Mouse (Mus musculus) common myeloid progenitor, adult 5-6 weeks (primary cell): ENCODE data around the gene Pde4d. TPM values are rescaled to one million over a fixed set of nuclear protein-coding genes. Genes with fewer than 3 reads are reported as not detected.
A peak's percentile ranks its signal among the peaks of the same experiment; 100 is the strongest.

Experiments used
- ATAC-seq: replicated peaks from 2 replicates; pipeline ENCODE4 v1.8.0; 2016; ENCODE audit warnings: low read depth, mild to moderate bottlenecking, moderate TSS enrichment, inconsistent platforms; ENCODE audit not compliant: poor library complexity, severe bottlenecking
- total RNA-seq: library from RNA; stranded (forward); fragments of 200-1000, 187-1606 nt; gene quantifications from 2 replicates; pipeline ENCODE4 v1.2.3, GENCODE M21; 2017

The Pde4d gene
- total RNA-seq, 1 experiment from 2014 or later, result 35.8 TPM

DNA sequence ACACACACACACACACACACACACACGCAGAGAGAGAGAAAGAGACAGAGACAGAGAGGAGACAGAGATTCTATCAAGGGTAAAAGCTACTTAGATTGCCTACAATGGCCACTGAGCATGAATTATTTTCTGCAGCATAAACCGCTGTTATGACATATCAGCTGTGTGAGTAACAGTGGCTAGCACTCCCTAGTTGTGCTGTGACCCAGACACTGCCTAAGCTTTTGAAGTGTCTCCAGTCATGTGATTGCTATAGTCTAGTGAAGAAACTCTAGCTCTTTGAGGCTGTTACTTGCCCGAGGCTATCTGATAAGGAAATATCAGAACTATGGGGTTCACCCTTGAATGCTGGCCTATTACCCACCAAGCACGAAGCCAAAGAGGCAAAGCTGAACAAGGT lies 1058.7 kb downstream of the Pde4d start:
- ATAC-seq, result no peak

DNA sequence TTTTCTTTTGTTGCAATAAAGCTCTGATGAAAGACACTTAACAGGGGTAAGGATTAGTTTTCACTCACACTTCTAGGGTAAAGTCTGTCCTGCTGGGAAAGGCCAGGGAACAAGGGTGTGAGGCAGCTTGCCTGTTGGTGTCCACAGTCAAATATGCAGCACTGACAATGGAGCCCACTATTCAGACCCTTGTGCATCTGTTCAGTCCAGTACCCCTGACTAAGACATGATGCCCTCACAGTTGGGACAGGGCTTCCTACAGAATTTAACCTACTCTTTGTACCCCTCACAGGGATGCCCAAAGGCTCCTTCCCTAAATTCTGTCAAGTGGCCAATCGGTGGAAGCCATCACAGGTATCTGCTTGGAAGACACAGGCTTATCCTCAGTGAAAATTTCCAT lies 1068.4 kb downstream of the Pde4d start:
- no peak for ATAC-seq

DNA sequence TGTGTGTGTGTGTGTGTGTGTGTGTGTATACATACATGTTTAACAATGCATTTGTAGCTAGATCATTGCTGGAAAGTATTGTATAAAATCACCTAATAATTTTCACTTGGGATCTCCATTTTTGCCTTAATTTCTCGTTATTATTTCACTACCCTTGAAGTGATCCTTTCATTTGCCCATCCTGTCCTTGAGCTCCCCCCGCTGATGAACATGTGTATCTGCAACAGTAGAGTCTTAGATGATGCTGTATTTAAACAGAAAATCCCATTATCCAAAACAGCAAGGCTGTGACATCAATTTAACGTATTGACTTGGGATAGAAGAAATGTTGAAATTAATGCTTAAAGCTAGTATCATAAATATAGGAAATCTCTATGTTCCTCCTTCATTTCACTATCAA lies 1069.7 kb downstream of the Pde4d start:
- ATAC-seq, result peak; percentile 83

DNA sequence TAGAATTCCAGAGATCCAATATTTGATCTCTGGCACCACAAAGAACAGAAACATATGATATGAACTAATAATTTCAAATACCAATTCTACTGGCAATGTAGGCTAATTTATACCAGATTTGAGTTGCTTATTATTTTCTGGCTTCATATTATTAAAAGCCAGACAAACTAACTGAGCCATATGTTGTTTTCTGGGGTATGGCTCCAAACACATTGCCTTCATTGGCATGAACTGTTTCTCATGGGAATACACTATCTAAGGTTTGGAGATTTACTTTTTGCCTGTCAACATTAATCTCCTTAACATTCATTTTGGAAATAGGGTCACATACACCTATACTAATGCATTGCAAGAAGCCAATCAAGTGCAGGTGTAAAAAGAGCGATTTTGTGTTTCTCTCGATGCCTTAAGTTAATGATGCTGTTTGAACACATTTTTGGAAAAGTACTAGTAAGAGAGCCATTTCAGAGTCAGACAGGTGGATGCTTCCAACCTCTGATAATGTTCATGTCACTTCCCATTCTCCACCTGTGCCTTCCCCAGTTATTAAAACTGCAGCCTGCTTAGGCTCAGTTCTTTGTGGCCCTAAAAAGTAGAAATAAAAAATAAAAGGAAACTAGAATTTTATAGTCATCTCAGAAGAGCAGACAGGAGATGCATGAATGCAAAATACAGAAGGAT lies 1070.4 kb downstream of the Pde4d start:
- no peak for ATAC-seq

DNA sequence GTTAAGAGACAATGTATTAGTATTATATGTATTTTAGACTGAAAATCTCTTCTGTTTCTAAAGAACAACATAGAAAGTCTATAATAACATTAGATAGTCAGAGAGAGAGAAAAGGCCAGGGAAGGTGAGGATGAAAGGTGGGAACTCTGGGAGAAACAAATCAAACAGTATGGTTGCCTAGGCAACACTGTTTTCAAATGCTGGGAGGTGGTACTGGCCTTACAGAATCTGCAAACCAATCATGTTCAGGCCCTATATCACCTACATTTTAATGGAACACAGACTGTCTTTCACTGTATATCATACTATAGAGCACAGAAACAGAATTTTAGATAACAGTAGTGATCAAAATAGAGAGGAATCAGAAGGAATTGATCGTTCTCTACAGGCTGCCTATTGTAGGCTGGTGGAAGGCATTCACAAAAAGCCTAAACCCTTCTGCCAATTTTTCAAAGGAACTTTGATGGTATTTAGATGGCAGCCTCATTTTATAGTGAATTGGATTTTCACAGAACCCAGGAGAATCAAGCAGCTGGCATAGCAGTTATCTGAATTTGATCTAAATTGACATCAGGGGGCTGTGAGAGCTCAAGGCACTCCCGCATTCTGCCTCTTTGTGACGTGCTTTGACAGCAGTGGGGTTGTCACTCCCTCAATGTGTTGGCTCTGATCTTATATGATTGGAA lies 1084.2 kb downstream of the Pde4d start:
- no peak for ATAC-seq

DNA sequence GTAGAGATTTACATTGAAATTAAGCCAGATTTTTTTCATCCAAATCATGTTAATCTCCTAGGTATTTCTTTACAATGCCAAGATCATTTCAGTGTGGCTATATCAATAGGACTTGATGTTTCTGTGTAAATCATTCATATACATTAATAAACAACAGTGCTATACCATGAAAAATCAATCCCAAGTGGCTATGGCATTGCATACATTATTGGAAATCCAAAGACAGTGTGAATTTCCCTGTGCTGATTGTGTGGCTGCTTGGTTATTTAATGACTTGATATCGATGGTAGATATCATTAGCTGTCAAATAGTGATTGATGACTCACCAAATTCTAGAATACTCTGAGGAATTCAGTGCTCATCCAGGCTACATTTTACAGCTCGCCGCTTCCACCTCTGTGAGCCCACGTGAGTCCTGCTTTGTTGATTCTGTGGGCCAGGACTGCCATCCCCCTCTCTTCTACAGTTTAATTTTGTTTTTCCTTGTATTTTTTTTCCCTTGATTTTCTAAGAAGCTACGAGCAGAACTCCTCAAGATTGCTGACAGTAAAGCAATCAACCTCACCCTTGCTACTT lies 1085.0 kb downstream of the Pde4d start:
- no peak for ATAC-seq

DNA sequence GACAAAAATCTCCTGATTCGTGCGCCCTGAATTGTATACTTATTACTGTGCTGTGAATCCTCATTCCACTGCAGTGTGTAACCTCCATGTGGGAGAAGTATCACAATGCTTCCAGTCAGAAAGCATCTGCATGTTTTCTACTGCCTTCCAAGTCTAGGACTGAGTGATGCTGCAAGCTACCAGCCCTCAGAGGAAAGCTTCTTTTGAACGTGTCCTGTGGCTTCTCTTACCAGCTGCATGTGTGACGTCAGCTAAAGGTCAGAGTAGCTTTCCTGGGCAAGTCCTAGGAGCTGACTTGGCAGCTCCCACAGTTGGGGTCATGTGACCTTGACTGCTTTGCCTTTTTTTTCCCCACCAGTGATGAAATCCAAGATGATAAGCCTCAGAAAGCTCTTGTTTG lies 1086.9 kb downstream of the Pde4d start:
- no peak for ATAC-seq

DNA sequence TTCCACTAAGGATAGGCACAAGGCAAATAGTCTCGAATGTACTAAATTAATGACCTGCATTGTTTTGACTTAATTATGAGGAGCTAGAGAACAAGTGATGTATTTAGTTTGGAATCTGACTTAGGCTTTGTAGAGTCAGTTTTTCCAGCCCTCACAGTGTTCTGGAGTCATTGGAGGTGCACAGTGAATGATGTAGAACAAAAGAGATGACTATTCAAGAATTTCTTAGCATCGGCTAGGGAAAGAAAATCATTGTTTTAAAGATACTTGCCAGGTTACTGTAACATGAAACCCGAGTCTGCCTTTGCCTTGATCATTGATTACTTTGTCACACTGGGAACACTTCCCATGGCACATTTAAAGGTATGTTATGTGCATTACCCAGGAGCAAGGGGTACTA lies 1089.6 kb downstream of the Pde4d start:
- no peak for ATAC-seq

DNA sequence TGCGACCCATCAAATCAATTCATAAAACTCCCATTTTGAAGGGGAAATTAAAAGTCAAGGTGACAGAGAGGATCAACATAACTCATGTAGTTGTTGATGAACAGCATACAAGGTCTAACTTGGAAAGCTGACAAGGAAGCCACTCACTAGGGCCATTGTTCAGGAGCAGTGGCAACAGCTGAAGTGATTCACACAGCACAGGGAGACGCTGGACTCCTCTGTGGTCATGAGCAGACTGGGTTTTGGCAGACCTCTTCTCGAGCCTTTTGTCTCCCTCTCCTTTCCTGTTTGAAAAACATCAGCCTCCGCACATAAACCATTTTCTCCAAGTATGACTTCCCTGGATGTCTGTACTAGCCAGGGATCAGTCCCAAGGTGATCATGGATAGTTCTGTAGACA lies 1094.9 kb downstream of the Pde4d start:
- no peak for ATAC-seq

DNA sequence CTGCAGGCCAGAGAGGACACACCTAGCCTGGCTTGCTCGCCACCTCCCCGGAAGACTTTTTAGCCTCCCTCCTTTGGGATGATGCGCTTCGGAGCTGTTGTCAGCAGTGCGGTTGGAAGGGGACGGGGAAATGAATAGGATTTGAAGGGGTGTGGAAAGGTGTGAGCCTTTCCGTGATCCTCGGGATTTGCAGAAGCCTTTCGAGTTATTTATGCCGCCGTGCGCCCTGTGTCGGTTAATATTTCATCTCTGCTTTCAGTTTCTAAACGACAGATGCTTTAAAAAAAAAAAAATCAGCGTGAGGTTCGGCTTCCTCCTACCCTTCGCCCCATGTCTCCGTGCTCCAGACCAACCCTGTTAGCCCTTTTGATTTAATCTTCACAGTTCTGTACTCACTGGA lies 1096.6 kb downstream of the Pde4d start:
- peak; percentile 50 for ATAC-seq

DNA sequence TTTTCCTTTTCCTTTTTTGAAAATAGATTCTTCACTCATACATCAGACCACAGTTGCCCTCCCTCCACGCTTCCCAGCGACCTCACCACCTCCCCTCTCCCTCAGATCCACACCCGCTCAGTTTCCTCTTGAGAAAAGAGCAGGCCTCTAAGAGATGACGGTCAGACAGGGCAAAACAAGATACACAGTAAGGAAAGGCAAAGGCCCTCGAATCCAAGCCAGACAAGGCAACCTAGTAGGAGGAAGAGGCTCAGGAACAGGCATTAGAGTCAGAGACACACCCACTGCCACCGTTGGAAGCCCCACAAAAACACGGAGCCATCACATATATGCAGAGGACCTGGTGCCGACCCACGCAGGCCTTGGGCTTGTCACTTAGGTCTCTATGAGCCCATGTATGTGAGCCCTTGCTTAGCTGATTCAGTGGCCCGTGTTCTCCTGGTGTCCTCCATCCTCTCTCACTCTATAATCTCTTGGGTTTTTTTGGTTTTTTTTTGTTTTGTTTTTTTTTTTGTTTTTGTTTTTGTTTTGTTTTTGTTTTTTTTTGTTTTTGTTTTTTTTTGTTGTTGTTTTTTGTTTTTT lies 1097.3 kb downstream of the Pde4d start:
- peak; percentile 20 for ATAC-seq

DNA sequence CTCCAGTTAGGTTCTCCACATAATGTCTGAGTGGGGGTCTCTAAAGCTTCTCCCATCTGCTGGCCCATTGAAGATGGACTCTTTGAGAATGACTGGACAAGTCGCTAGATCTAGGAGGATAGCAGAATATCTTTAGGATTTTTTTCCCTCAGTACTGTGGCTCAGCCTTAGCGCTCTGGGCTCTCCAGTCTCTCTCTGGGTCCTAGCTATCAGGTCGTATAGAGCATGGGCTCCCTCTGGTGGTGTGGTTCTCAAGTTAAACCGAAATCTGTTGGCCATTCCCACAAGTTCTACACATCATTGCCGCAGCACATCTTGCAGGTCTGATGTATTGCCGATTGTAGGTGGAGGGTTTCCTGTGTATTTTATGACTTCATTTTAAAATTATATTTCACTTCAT lies 1098.0 kb downstream of the Pde4d start:
- ATAC-seq, result peak; percentile 92

DNA sequence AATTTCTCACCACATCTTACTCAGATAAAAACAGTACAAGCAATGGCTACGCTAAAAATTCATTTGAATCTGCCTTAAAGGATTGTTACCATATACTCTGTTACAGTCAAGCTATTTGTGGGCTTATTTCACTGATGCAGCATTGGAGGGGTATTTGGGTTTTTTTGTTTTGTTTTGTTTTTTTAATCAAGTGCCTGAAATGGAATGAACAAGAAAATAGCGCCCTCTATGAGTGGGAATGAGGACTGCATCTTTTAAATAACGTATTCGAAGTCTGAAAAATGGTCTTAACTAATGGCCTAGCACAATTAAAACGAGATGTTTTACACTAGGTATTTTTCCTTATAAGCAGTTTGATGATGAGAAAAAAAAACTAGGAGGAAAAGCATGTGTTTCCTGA lies 1098.5 kb downstream of the Pde4d start:
- no peak for ATAC-seq

DNA sequence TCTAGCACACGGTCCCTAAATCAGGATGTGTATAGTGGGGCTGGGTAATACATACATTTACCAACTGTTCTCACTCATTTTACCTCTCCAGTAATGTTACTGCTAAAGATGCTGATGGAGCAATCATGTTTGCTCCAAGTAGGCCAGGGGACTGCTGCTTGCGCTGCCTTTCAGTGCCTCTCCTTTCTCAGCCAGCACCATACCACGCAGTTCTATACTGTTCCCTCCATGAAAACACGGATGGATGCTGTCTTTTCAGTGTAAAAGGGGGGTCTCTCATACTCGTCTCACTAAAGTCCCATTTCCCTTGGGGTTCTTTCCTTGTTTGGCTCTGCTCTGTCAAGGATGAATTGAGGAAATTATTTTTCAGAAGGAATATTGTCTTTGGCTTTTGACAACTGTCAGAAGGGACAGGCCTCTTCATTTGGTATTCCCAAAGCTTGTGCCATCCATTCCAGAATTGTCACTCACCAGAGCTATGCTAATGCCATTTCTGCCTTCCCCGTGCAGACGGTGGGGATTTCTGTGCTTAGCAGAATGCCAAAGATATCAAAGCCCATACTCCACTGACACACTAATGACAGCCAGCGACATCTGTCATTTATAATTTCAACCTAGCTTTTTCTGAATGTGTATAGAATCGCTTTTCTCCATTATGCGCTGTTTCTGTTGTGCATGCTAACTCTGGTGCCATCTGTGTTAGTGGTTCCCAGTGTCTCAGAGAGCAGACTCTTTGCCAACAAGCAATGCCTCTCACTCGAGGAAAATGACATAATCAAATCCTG lies 1099.2 kb downstream of the Pde4d start:
- ATAC-seq, result no peak

DNA sequence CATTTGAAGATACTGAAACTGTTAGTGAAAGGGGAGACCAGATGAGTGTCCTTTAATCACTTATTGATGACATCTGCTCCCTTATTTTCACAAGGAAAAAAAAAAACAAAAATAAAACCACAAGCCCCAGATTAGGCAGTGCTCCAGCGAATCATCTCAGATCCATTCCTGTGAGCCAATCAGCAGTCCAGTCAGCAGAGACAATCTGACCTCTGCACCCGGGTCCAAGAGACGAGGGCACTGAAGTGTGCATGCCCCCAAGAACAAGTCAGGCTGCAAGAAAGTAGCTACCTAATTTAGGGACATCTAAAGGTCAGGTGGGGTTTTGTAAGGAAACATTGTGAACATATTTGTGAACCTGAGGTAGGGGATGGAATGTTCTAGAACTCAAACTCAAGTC lies 1102.1 kb downstream of the Pde4d start:
- no peak for ATAC-seq

DNA sequence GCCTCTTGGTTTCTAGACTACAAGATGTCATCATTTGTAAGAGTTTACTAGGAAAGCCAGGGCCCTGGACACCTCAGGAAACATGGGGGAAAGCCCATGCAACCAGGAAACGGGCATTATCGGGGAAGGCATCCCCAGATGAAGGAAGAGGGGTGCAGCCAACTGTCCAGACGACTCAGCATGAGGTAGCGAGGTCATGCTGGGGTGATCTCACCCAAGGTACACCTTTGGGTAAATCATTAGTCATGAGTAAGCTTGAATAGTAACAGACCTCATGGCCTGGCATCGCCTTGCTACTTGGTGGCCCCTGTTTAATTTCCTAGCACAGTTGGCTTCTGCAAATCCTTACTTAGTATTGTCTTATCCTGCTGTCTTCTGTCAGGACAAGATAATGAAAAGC lies 1105.8 kb downstream of the Pde4d start:
- ATAC-seq, result no peak

DNA sequence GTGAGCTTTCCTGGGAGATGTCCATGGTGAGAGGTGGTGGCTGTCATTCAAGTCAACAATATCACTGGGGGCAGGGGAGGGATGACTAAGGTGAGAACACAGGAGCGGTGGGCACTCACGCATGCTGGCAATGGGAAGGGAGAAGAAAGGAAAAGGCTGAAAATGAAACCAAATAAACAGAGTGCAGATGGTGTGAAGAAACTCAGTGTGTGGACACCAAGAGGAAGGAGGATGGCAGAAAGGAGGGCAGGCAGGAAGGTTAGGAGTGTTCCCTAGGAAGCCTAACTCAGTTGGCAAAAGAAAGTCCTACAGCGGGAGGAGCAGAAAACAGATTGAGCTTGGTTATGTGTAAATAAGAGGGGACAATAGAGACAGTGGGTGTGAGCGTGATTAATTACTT lies 1107.1 kb downstream of the Pde4d start:
- no peak for ATAC-seq

DNA sequence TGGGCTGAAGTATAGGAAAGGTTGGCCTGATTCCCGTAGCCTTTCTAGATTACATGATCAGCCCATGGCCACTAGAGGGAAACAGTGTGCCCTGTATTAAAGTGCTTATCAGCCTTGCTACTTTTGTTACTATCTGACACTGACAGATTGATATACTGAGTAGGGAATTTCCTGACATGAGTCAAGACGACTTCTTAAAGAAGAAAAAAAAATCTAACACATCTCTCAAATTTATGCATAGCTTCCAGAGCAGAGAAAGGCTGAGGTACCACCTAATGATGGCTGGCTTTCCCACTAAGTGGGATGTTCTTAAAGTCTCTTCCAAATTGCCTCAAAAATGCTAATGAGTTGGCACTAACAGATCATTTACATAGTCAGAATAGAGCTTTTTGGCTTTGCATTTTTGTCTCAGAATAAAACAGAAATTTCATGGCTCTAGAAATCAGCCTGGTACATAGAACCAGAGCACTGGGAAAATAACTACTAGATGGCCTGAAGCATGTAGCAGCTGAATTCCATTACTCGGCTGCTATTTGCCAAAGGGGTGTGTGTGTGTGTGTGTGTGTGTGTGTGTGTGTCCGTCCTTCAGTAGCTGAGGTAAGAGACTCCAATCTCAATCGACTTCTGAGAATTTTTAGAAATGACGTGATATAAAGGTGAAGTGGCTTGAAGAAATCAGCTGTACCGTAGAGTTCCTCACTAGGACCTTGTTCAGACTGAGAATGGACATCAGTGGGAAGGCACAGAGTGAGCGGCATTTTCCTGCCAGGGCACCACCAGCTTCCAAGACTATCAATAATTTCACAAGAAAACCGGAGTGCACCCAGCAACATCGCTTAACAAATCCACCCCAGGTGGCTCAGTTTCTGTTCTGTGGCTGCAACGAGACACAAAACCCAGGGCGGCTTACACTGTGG lies 1108.9 kb downstream of the Pde4d start:
- peak; percentile 88 for ATAC-seq

DNA sequence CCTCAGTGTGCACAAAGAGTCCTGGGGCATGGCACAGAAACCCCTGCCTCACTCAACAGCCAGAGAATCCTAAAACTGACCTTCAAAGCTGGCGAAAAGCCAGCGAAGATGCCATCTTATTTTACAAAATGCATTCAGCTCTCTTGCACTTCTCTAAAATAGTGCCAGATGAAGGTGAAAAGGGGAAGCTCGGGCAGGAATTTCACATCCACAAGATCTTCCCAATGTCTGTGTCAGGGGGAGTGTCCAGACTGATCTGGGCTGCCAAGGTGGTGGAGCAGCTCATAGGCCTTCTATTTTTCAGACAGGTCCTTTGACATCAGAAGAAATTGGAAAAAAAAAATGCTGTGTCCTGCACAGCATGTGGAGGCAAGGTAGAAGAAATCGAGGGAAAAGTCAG lies 1110.5 kb downstream of the Pde4d start:
- ATAC-seq, result no peak
